Mouse (Mus musculus): ENCODE measurements around the gene Pgpep1.

Gene Pgpep1

GRCm38 (mm10) chr8:70659604-70660272, 450 bp downstream of the Pgpep1 start:
- DNase-seq (ENCODE audit: low spot score in 2 of 2), result peak; percentile 69 to 73

DNA sequence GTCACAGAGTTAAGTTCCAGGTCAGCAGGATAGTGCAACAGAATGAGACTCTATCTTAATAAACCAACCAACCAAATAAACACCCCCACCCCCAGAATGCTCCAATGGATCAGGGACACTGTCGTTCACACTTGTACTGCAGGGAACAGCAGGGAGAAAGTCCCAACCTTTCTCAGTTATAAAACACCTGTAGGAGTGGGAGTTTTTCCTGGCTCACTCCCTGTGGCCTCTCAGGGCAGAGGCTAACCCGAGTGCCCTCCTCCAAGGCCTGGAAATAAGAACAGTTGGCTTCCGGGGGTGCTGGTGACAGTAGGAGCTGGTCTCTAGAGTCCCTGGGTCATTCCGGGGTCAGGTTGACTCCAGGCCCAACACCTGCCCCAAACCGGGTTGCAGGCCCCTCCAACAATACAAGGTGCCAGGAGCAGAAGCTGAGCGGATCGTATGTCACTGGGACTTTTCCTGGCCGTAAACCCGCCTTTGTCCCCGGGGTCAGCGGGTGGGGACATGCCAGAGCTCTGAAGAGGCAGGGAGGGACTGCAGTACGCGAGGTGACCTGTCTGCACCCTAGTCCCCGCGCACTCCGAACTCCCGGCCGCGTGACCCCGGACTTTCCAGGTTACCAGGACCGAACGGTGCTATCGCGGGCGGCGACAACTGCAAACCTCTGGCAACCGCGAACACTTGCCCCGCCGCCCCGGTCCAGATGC, 1.1 kb downstream of the Pgpep1 start:
- DNase-seq (ENCODE audit: low spot score in 2 of 2), result no peak

DNA sequence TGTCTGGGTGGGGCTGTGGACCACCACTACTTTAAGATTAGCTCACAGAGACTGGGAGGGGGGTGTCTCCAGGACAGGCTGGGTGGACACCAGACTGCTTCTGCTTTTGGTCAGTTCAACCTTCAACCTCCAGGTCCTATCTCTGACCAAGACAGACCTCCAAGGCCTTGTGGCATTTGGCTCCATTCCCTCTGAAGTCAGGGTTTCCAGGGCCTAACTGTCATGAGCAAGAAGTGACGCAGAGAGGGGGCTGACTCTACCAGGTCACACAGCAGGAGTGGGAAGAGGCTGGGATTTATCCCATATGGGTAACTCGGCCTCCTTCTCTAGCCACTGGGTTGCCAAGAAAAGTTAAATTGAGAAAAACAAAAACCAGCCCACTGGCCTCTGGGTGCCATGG, 2.4 kb downstream of the Pgpep1 start:
- DNase-seq (ENCODE audit: low spot score in 2 of 2), result no peak

DNA sequence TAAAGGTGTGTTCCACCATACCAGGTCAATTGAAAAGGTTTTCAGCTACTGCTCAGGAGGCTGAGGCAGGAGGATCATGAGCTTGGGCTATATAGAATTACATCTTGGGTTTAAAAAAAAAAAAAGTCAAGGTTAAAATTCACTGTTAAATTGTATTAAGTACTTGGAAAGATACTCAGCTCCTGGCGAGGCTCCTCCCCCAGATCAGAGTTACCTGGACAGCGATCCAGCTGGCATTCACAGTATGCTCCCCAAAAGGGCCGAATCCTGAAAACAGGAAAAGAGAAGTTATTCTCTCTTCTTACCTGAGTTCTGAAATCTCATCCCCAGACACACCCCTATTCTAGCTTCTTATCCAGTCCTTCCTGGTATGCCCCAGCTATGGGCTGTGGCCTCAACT, 3.0 kb downstream of the Pgpep1 start:
- no peak for DNase-seq (ENCODE audit: low spot score in 2 of 2)

- no peak for DNase-seq (ENCODE audit: low spot score in 2 of 2)
Measured at GRCm38 (mm10) chr8:70656193-70656790, 3.9 kb downstream of the Pgpep1 start.

DNA sequence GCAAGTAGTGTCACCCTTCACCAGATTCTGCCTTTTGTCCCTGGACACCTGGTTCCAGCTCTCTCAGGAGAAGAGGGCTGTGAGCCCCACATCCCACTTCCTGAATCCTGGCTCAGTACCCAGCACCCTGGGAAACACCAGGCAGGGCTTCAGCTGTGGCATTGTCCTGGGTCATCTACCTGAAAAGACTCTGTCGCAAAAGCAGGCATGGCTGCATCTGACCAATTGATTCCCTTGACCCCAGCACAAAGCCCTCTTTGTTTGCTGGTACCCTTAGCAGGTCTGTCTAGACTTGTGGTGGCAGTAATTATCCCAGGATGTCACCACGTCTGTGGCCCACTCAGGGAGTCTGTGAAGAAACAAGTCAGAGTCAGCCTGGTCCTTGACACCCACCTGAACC, 4.7 kb downstream of the Pgpep1 start:
- DNase-seq (ENCODE audit: low spot score in 2 of 2), result no peak

- DNase-seq (ENCODE audit: low spot score in 2 of 2), result no peak
Measured at GRCm38 (mm10) chr8:70654121-70654520, 6.1 kb downstream of the Pgpep1 start.

DNA sequence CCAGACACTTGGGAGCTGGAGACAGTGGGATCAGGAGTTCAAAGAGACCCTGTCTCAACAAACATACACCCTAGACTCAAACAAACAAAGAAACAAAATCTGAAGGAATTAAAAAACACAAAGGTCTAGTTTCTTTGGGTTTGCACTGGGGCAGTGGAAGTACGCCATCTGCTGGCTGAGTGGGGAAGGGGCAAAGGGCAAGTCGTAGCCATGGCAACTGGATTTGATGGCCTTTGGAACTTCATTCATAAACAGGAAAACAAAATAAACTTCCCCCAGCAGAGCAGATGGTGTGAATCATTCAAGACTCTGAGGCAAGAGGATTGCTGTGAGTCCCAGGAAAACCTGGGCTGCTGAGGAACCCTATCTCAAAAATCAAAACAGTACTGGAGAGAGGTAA, 7.0 kb downstream of the Pgpep1 start:
- no peak for DNase-seq (ENCODE audit: low spot score in 2 of 2)

- no peak for DNase-seq (ENCODE audit: low spot score in 2 of 2)
Measured at GRCm38 (mm10) chr8:70650351-70650750, 9.8 kb downstream of the Pgpep1 start.

- no peak for DNase-seq (ENCODE audit: low spot score in 2 of 2)
Measured at GRCm38 (mm10) chr8:70649324-70649723, 10.9 kb downstream of the Pgpep1 start.

- no peak for DNase-seq (ENCODE audit: low spot score in 2 of 2)
Measured at GRCm38 (mm10) chr8:70648921-70649320, 11.3 kb downstream of the Pgpep1 start.

DNA sequence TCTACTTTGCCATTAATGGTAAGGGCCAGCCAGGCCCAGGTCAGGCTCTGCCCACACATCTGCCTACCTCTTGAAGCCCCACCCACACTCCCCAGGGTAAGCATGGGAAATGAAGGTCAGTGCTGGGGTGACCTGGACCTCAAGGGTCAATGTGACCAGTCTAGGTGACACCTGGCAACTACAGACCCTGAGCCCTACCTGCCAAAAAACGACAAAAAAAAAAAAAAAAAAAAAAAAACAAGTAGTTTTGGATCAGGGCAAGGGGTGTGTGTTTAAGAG, 12.1 kb downstream of the Pgpep1 start:
- no peak for DNase-seq (ENCODE audit: low spot score in 2 of 2)

- DNase-seq (ENCODE audit: low spot score in 2 of 2), result no peak
Measured at GRCm38 (mm10) chr8:70647343-70648163, 12.6 kb downstream of the Pgpep1 start.

- no peak for DNase-seq (ENCODE audit: low spot score in 2 of 2)
Measured at GRCm38 (mm10) chr8:70646775-70647174, 13.4 kb downstream of the Pgpep1 start.

GRCm38 (mm10) chr8:70646369-70646768, 13.8 kb downstream of the Pgpep1 start:
- no peak for DNase-seq (ENCODE audit: low spot score in 2 of 2)

DNA sequence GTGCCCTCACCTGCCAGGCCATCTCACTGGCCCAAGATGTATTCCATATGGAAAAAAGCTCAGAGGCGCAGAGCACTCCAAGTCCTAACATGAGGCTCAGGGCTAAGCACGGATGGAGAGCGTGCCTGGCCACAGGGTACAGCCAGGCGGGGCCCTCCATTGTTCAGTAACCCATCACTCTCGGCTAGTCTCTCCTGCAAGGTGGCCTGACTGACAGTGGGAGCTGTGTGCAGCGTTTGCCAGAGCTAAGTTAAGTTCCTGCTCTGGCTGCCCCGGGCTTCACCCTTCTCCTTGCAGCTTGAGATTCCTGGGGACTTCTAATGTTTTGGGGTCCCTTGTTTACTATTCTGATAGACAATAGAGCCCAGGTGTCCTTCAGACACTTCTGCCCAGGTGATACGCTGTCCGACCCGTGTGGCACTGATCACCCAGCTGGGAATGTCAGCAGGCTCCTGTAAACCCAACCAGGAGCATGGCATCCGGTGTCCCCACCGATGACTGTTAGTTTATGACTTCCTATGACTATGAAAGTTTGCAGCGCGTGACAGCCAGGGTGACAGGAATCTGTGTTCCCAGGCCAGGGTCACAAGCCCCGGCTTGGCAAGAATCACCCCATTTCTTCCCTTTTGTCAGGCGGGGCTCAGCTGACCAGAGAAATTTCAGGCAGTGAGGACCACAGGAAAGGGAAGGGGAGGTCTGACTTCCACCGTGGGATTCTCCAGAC, 14.5 kb downstream of the Pgpep1 start:
- no peak for DNase-seq (ENCODE audit: low spot score in 2 of 2)

DNA sequence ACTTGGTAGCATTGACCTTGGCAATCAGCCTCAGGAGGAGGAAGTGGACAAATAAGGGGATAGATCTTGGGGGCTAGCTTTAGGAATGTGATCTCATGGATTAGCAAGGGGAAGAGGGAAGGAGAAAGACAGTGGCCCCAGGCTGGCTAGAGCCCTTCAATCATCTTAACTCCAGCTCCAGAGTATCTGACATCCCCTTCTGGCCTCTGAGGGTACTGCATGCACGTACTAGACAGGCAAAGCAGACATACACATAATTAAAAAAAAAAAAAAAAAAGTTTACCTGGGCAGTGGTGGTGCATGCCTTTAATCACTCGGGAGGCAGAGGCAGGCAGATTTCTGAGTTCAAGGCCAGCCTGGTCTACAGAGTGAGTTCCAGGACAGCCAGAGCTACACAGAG, 16.1 kb downstream of the Pgpep1 start:
- no peak for DNase-seq (ENCODE audit: low spot score in 2 of 2)

- no peak for DNase-seq (ENCODE audit: low spot score in 2 of 2)
Measured at GRCm38 (mm10) chr8:70643019-70643418, 17.2 kb downstream of the Pgpep1 start.

DNA sequence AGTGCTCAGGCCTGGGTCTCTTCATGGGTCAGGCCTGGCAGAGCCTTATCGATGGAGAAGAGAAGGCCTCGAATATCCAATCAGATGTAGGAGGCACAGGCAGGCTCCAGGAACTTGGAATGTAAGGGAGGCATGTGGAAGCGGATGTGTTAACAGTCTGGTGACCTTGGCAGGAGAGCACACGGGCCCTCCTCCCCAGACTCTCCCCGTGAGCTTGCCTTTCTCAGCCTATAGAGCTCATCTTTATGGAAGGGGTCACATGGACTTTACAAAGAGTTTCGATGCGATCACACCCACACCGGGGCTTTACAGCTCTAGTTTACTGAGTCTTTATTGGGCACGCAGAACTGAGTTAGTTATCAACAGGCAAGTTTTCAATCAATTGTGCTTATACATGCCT, 21.4 kb downstream of the Pgpep1 start:
- DNase-seq (ENCODE audit: low spot score in 2 of 2), result no peak

DNA sequence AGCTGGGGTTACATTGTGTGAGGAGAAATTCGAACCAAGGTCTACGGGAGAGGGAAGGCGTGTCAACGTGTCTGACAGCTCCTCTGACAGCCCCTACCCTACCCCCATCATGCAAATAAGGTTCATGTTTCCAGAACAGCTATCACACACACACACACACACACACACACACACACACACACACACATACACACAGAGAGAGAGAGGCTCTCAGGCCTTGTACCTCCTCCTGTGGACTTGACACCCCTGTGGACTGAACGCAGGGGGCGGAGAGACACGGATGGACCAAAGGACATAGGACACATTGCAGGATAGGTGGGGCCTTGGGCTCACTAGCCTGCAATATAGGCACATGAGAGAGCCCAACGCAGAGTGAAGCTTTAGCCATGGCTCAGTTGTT, 23.4 kb downstream of the Pgpep1 start:
- no peak for DNase-seq (ENCODE audit: low spot score in 2 of 2)

- DNase-seq (ENCODE audit: low spot score in 2 of 2), result no peak
Measured at GRCm38 (mm10) chr8:70635527-70635926, 24.7 kb downstream of the Pgpep1 start.

DNA sequence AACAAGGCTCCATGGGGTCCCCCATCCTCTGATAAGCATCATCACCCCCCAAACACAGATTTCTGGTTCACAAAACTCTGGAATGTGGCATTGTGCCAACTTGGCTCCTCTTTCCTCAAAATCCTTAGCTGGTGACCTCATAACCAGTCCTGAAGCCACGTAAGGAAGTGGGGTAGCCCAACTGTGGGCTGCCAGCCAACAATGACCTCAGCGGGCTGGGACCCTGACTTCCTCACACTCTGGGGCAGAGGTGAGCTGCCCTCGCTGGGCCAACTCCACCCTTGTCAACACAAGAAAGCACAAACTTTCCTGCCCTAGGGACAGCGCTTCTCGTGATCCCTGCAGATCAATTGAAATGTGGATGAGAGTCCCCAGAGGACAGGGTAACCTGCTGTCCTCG, 26.1 kb downstream of the Pgpep1 start:
- no peak for DNase-seq (ENCODE audit: low spot score in 2 of 2)
